Mouse (Mus musculus): ENCODE results near the gene Jsrp1. TPM values are rescaled to one million over a fixed set of nuclear protein-coding genes. Genes with fewer than 3 reads are reported as not detected.
A peak's percentile ranks its signal among the peaks of the same experiment; 100 is the strongest.

Gene Jsrp1
- polyA plus RNA-seq, 1 experiment from 2014 or later, result 1.2 TPM

- Histone ChIP-seq H3K27ac (replicated peaks; ENCODE audit: low read depth, low read length) (peak within 1 kb of the TSS; percentile 96), H3K9me3 (replicated peaks; ENCODE audit: control insufficient read depth, low read length) (no peaks in the 10 kb centered on the region), H3K9ac (replicated peaks; ENCODE audit: low read length) (peak within 1 kb of the TSS; percentile 94), H3K4me2 (ENCODE audit: low read depth, low read length) (peak within 1 kb of the TSS; percentile 89), H3K27me3 (ENCODE audit: control insufficient read depth, insufficient read depth, low read length) (no peaks in the 10 kb centered on the region), H3K36me3 (replicated peaks; ENCODE audit: control insufficient read depth, insufficient read depth, low read depth, low read length) (peaks cover 13% of the 10 kb centered on the region), H3K4me1 (ENCODE audit: control insufficient read depth, insufficient read depth, low read length) (no peaks in the 10 kb centered on the region), H3K4me3 (ENCODE audit: low read depth, low read length) (peak within 1 kb of the TSS; percentile 87)
- under 1% methylated on average over 102 of the region's 104 CpGs for WGBS
- ATAC-seq (replicated peaks; ENCODE audit: insufficient number of reproducible peaks, low FRiP score, low TSS enrichment, low read depth) (peak; percentile 84), DNase-seq (ENCODE audit: low spot score) (peak; percentile 96)
Measured at GRCm38 (mm10) chr10:80798150-80799006, 14.9 kb downstream of the Jsrp1 start, which contains the start of the genes Sf3a2 and Plekhj1. TSS of gene Sf3a2 (plus strand) at chr10:80798198. TSS of gene Plekhj1 (minus strand) at chr10:80798626.

- Histone ChIP-seq H3K27ac (replicated peaks; ENCODE audit: low read depth, low read length) (peak overlapping the region; percentile 96), H3K36me3 (replicated peaks; ENCODE audit: control insufficient read depth, insufficient read depth, low read depth, low read length) (peaks cover 12% of the 10 kb centered on the region), H3K4me2 (ENCODE audit: low read depth, low read length) (peak overlapping the region; percentile 89), H3K9ac (replicated peaks; ENCODE audit: low read length) (peak overlapping the region; percentile 94), H3K4me1 (ENCODE audit: control insufficient read depth, insufficient read depth, low read length) (no peaks in the 10 kb centered on the region), H3K4me3 (ENCODE audit: low read depth, low read length) (peak overlapping the region; percentile 87), H3K9me3 (replicated peaks; ENCODE audit: control insufficient read depth, low read length) (no peaks in the 10 kb centered on the region), H3K27me3 (ENCODE audit: control insufficient read depth, insufficient read depth, low read length) (no peaks in the 10 kb centered on the region)
- WGBS, result 2% methylated on average over 59 of the region's 59 CpGs
- no peak for DNase-seq (ENCODE audit: low spot score)
- ATAC-seq (replicated peaks; ENCODE audit: insufficient number of reproducible peaks, low FRiP score, low TSS enrichment, low read depth), result peak; percentile 63
Measured at GRCm38 (mm10) chr10:80797186-80798149, 15.8 kb downstream of the Jsrp1 start.

GRCm38 (mm10) chr10:80796307-80796848, 16.9 kb downstream of the Jsrp1 start:
- H3K4me3 ChIP-seq (ENCODE audit: low read depth, low read length), result peak overlapping the region; percentile 87
- H3K36me3 ChIP-seq (replicated peaks; ENCODE audit: control insufficient read depth, insufficient read depth, low read depth, low read length), result peaks cover 15% of the 10 kb centered on the region
- H3K4me2 ChIP-seq (ENCODE audit: low read depth, low read length), result no peak overlapping the region; the same call in 1 of the 2 replicates

GRCm38 (mm10) chr10:80794750-80795149, 18.5 kb downstream of the Jsrp1 start:
- Histone ChIP-seq H3K9ac (replicated peaks; ENCODE audit: low read length) (no peak overlapping the region), H3K27ac (replicated peaks; ENCODE audit: low read depth, low read length) (no peak overlapping the region), H3K4me2 (ENCODE audit: low read depth, low read length) (no peak overlapping the region), H3K36me3 (replicated peaks; ENCODE audit: control insufficient read depth, insufficient read depth, low read depth, low read length) (peaks cover 25% of the 10 kb centered on the region), H3K27me3 (ENCODE audit: control insufficient read depth, insufficient read depth, low read length) (no peaks in the 10 kb centered on the region), H3K9me3 (replicated peaks; ENCODE audit: control insufficient read depth, low read length) (no peaks in the 10 kb centered on the region), H3K4me3 (ENCODE audit: low read depth, low read length) (no peak overlapping the region), H3K4me1 (ENCODE audit: control insufficient read depth, insufficient read depth, low read length) (no peaks in the 10 kb centered on the region)
- WGBS, result 91% methylated on average over 8 of the region's 8 CpGs
- no peak for ATAC-seq (replicated peaks; ENCODE audit: insufficient number of reproducible peaks, low FRiP score, low TSS enrichment, low read depth)
- DNase-seq (ENCODE audit: low spot score), result no peak

More at GRCm38 (mm10) chr10:80796307-80796848, 16.9 kb downstream of the Jsrp1 start:
- no peaks in the 10 kb centered on the region for H3K9me3 ChIP-seq (replicated peaks; ENCODE audit: control insufficient read depth, low read length)
- H3K27me3 ChIP-seq (ENCODE audit: control insufficient read depth, insufficient read depth, low read length), result no peaks in the 10 kb centered on the region
- H3K4me1 ChIP-seq (ENCODE audit: control insufficient read depth, insufficient read depth, low read length), result no peaks in the 10 kb centered on the region
- no peak overlapping the region for H3K9ac ChIP-seq (replicated peaks; ENCODE audit: low read length)
- DNase-seq (ENCODE audit: low spot score) (no peak), ATAC-seq (replicated peaks; ENCODE audit: insufficient number of reproducible peaks, low FRiP score, low TSS enrichment, low read depth) (no peak)
- WGBS, result 84% methylated on average over 9 of the region's 9 CpGs
- H3K27ac ChIP-seq (replicated peaks; ENCODE audit: low read depth, low read length), result no peak overlapping the region

DNA sequence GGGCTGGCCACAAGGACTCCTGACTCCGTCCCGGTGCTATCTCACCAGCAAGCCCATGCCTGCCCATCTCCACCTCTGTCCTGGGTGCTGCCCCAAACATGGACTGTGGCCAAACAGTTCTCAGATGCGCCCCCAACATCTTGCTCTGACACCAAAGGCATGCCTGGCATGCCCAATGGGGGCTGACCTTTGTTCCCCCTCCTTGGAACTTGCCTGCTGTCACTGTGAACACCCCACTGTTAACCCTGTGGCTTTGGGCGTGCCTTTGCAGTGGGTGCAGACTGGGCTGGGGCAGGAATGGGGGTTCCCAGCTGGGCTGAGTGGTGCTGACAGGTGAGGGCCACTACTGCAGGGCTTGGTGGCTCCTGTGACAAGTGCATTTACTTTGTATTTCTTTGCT, 19.5 kb downstream of the Jsrp1 start:
- Histone ChIP-seq H3K4me1 (ENCODE audit: control insufficient read depth, insufficient read depth, low read length) (no peaks in the 10 kb centered on the region), H3K27ac (replicated peaks; ENCODE audit: low read depth, low read length) (no peak overlapping the region), H3K9me3 (replicated peaks; ENCODE audit: control insufficient read depth, low read length) (no peaks in the 10 kb centered on the region), H3K4me3 (ENCODE audit: low read depth, low read length) (no peak overlapping the region), H3K9ac (replicated peaks; ENCODE audit: low read length) (no peak overlapping the region), H3K27me3 (ENCODE audit: control insufficient read depth, insufficient read depth, low read length) (no peaks in the 10 kb centered on the region), H3K4me2 (ENCODE audit: low read depth, low read length) (no peak overlapping the region), H3K36me3 (replicated peaks; ENCODE audit: control insufficient read depth, insufficient read depth, low read depth, low read length) (peaks cover 33% of the 10 kb centered on the region)
- DNase-seq (ENCODE audit: low spot score) (no peak), ATAC-seq (replicated peaks; ENCODE audit: insufficient number of reproducible peaks, low FRiP score, low TSS enrichment, low read depth) (no peak)
- WGBS, result 91% methylated on average over 4 of the region's 4 CpGs

DNA sequence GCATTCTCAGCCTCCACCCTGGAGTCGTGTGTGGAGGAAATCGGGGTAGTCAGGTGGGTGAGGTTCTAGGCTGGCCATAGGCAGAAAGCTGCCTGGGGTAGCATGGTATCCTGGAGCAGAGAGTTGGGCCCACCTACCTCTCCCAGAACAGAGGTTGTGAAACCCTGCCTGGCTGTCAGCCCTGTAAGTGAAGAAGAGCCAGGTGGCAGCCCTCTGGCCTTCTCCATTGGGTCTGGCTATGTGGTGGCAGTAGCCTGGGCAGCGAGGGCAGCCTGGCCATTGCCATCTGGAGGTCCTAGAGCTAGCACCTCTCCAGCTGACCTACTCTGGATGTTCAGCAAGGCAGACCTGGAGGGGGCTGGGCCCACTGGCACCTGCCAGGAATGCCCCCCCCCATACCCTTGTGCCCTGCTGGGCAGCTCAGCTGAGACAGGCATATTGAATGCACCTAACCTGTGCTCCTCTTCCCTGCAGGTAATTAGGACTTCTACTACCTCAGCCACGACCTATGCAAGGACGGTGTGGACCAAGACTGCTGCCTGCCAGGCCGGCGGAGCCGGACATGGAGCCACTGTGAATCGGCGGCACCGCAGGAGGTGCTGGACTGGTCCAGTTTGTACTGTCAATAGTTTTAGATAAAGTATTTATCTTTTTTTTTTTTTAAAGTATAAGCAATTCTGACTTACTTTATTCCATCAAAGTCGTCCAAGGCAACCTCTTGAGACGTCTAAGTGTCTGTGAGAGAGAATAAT, 20.1 kb downstream of the Jsrp1 start:
- ATAC-seq (replicated peaks; ENCODE audit: insufficient number of reproducible peaks, low FRiP score, low TSS enrichment, low read depth), result no peak
- H3K9me3 ChIP-seq (replicated peaks; ENCODE audit: control insufficient read depth, low read length), result no peaks in the 10 kb centered on the region
- WGBS, result 90% methylated on average over 13 of the region's 13 CpGs
- H3K36me3 ChIP-seq (replicated peaks; ENCODE audit: control insufficient read depth, insufficient read depth, low read depth, low read length), result peaks cover 33% of the 10 kb centered on the region
- no peak overlapping the region for H3K4me2 ChIP-seq (ENCODE audit: low read depth, low read length)
- H3K4me3 ChIP-seq (ENCODE audit: low read depth, low read length), result no peak overlapping the region
- no peak for DNase-seq (ENCODE audit: low spot score)
- H3K27ac ChIP-seq (replicated peaks; ENCODE audit: low read depth, low read length), result no peak overlapping the region
- H3K27me3 ChIP-seq (ENCODE audit: control insufficient read depth, insufficient read depth, low read length), result no peaks in the 10 kb centered on the region
- no peak overlapping the region for H3K9ac ChIP-seq (replicated peaks; ENCODE audit: low read length)
- H3K4me1 ChIP-seq (ENCODE audit: control insufficient read depth, insufficient read depth, low read length), result no peaks in the 10 kb centered on the region

All from embryonic facial prominence, embryonic 11.5 days (tissue).